Mouse (Mus musculus) activated CD4-positive, CD25-positive, alpha-beta regulatory T cell, adult 4 months (primary cell): Measurements from ENCODE around the gene Ccdc9b. TPM values are rescaled to one million over a fixed set of nuclear protein-coding genes. Genes with fewer than 3 reads are reported as not detected.

Source experiments
- ATAC-seq: one replicate; pipeline ENCODE4 v1.8.0; 2017
- polyA plus RNA-seq, 2 experiments: library from polyadenylated mRNA; unstranded; fragments of 100-300 nt; shearing (Covaris generic); gene quantifications; one replicate each; pipeline ENCODE4 v1.2.1; 2017

The Ccdc9b gene
- not detected for polyA plus RNA-seq

GRCm38 (mm10) chr2:118761906-118762783, at the start of gene Ccdc9b:
Gene Ccdc9b (minus strand): TSS chr2:118762661.
- ATAC-seq, result no peak

GRCm38 (mm10) chr2:118810861-118811260, 48.4 kb upstream of the Ccdc9b start:
- ATAC-seq, result no peak

- ATAC-seq, result no peak
These were observed 44.4 kb upstream of the Ccdc9b start for GRCm38 (mm10) chr2:118806860-118807259.

- no peak for ATAC-seq
These were observed 43.3 kb upstream of the Ccdc9b start for GRCm38 (mm10) chr2:118805756-118806155.

- no peak for ATAC-seq
These were observed 42.7 kb upstream of the Ccdc9b start for GRCm38 (mm10) chr2:118805137-118805536.

GRCm38 (mm10) chr2:118804474-118804873, 42.0 kb upstream of the Ccdc9b start:
- no peak for ATAC-seq

- ATAC-seq, result no peak
These were observed 40.2 kb upstream of the Ccdc9b start for GRCm38 (mm10) chr2:118802542-118803118.

- no peak for ATAC-seq
These were observed 31.2 kb upstream of the Ccdc9b start for GRCm38 (mm10) chr2:118793636-118794035.

- ATAC-seq, result no peak
These were observed 29.8 kb upstream of the Ccdc9b start for GRCm38 (mm10) chr2:118792259-118792613.

GRCm38 (mm10) chr2:118791591-118792258, 29.3 kb upstream of the Ccdc9b start:
- ATAC-seq, result no peak

- ATAC-seq, result no peak
These were observed 28.4 kb upstream of the Ccdc9b start for GRCm38 (mm10) chr2:118790551-118791525.

- no peak for ATAC-seq
These were observed 27.7 kb upstream of the Ccdc9b start for GRCm38 (mm10) chr2:118790221-118790550.

- ATAC-seq, result no peak
These were observed 27.0 kb upstream of the Ccdc9b start for GRCm38 (mm10) chr2:118789501-118789900.

GRCm38 (mm10) chr2:118786525-118786924, 24.1 kb upstream of the Ccdc9b start:
- ATAC-seq, result no peak

- ATAC-seq, result no peak
These were observed 21.2 kb upstream of the Ccdc9b start for GRCm38 (mm10) chr2:118783663-118784062.

GRCm38 (mm10) chr2:118783093-118783492, 20.6 kb upstream of the Ccdc9b start:
- no peak for ATAC-seq

- no peak for ATAC-seq
These were observed 19.8 kb upstream of the Ccdc9b start for GRCm38 (mm10) chr2:118782303-118782702.

GRCm38 (mm10) chr2:118781115-118781514, 18.7 kb upstream of the Ccdc9b start:
- no peak for ATAC-seq

- no peak for ATAC-seq
These were observed 17.3 kb upstream of the Ccdc9b start, which contains the start of gene Disp2 for GRCm38 (mm10) chr2:118779504-118780480. Gene Disp2 (plus strand): TSS chr2:118779719.

GRCm38 (mm10) chr2:118779065-118779464, 16.6 kb upstream of the Ccdc9b start:
- no peak for ATAC-seq

- no peak for ATAC-seq
These were observed 16.0 kb upstream of the Ccdc9b start for GRCm38 (mm10) chr2:118778418-118778817.
